Mouse (Mus musculus) G1E (cell line): ENCODE measurements around the gene Cmpk1. TPM values are rescaled to one million over a fixed set of nuclear protein-coding genes. Genes with fewer than 3 reads are reported as not detected.
A peak's percentile ranks its signal among the peaks of the same experiment; 100 is the strongest.

Experiments
- ATAC-seq: 2 replicates; pipeline ENCODE4 v1.8.0; 2016; ENCODE audit warnings: mild to moderate bottlenecking; ENCODE audit not compliant: insufficient number of reproducible peaks, poor library complexity, low FRiP score, severe bottlenecking; ENCODE audit errors: extremely low read depth
- DNase-seq: peaks from one replicate; pipeline ENCODE4 v3.0.0; 2012; ENCODE audit warnings: low spot score
- H3K27me3 ChIP-seq: 2 replicates; pipeline ENCODE4 v1.6.1; 2012; ENCODE audit warnings: mild to moderate bottlenecking, low read length, inconsistent platforms; ENCODE audit not compliant: insufficient read depth
- H3K36me3 ChIP-seq: replicated peaks from 2 replicates; pipeline ENCODE3; 2012; ENCODE audit warnings: mild to moderate bottlenecking, inconsistent platforms
- H3K4me1 ChIP-seq: 2 replicates; pipeline ENCODE4 v1.6.1; 2012; ENCODE audit warnings: low read depth, low read length, inconsistent platforms, mixed read lengths; ENCODE audit not compliant: insufficient read depth
- H3K4me3 ChIP-seq: 2 replicates; pipeline ENCODE4 v1.5.1; 2012; ENCODE audit warnings: low read depth, mild to moderate bottlenecking, inconsistent platforms, low read length, moderate library complexity, mixed read lengths
- H3K9me3 ChIP-seq: replicated peaks from 2 replicates; pipeline ENCODE4 v1.6.1; 2012; ENCODE audit warnings: inconsistent platforms
- CTCF ChIP-seq: IDR thresholded peaks from 2 replicates; pipeline ENCODE4 v1.5.1; 2012; ENCODE audit warnings: low read depth, low read length, inconsistent platforms, mixed read lengths
- GATA1 ChIP-seq: IDR thresholded peaks from 2 replicates; pipeline ENCODE4 v1.6.1; 2012; ENCODE audit warnings: borderline replicate concordance, low read length, inconsistent platforms, mixed read lengths
- GATA2 ChIP-seq: IDR thresholded peaks from 2 replicates; pipeline ENCODE4 v1.6.1; 2012; ENCODE audit warnings: low read depth, low read length, inconsistent platforms, borderline replicate concordance
- POLR2AphosphoS5 ChIP-seq: IDR thresholded peaks from 2 replicates; pipeline ENCODE4 v1.6.1; 2012; ENCODE audit warnings: low read depth, low read length, inconsistent platforms; ENCODE audit not compliant: insufficient replicate concordance
- TAL1 ChIP-seq: conservative IDR thresholded peaks from 2 replicates; pipeline ENCODE4 v1.6.1; 2012; ENCODE audit warnings: low read depth, low read length, inconsistent platforms, mixed read lengths
- polyA plus RNA-seq: library from polyadenylated mRNA; stranded (reverse); fragments of >175 nt; gene quantifications from 2 replicates; pipeline ENCODE4 v1.2.3, GENCODE M21; 2012
- total RNA-seq, 2 experiments: library from RNA; stranded (forward) in 1 of 2; stranded (reverse) in 1 of 2; fragments of 200-1000 nt in 1 of 2; fragments of >200 nt in 1 of 2; fragmentation: Nextera tagmentation in 1 of 2; gene quantifications; 2 replicates each; pipeline ENCODE4 v1.2.3; 2014 to 2017

Gene Cmpk1
- total RNA-seq (2014; fragmentation: Nextera tagmentation) (27.8 and 47.3 TPM in 2 replicates), total RNA-seq (2017) (104 and 132 TPM in 2 replicates), polyA plus RNA-seq (39.9 TPM in 2 replicates)

- Histone ChIP-seq H3K36me3 (peaks cover 11% of the 10 kb centered on the region), H3K4me3 (peak within 1 kb of the TSS; percentile 95), H3K4me1 (peaks cover 30% of the 10 kb centered on the region), H3K27me3 (no peaks in the 10 kb centered on the region), H3K9me3 (no peaks in the 10 kb centered on the region)
- ATAC-seq (peak; percentile 64), DNase-seq (peak; percentile 67)
- no peak for TF ChIP-seq CTCF
- no peak for TF ChIP-seq GATA2
- TF ChIP-seq TAL1, result no peak
- TF ChIP-seq POLR2AphosphoS5, result no peak
- no peak for TF ChIP-seq GATA1
Observed at GRCm38 (mm10) chr4:114986591-114987432, at the start of gene Cmpk1. Gene Cmpk1 (minus strand): TSS chr4:114987241.

- peaks cover 18% of the 10 kb centered on the region; the same call in 1 of the 2 replicates for H3K4me1 ChIP-seq
- TF ChIP-seq POLR2AphosphoS5 (no peak), CTCF (no peak), TAL1 (no peak), GATA2 (no peak), GATA1 (no peak)
- ATAC-seq (0 out of 2 replicates have a peak, but pooled peaks have one; percentile 28), DNase-seq (no peak)
- peaks cover 79% of the 10 kb centered on the region for H3K36me3 ChIP-seq
- H3K9me3 ChIP-seq, result no peaks in the 10 kb centered on the region
- no peak overlapping the region for H3K4me3 ChIP-seq
- H3K27me3 ChIP-seq, result no peaks in the 10 kb centered on the region
Observed at GRCm38 (mm10) chr4:115035043-115035442, 48.0 kb upstream of the Cmpk1 start.

GRCm38 (mm10) chr4:115019997-115020396 is 33.0 kb upstream of the Cmpk1 start:
- no peaks in the 10 kb centered on the region for H3K27me3 ChIP-seq
- H3K4me3 ChIP-seq, result no peak overlapping the region
- DNase-seq, result no peak
- H3K36me3 ChIP-seq, result peaks cover 85% of the 10 kb centered on the region
- H3K9me3 ChIP-seq, result no peaks in the 10 kb centered on the region
- ATAC-seq, result no peak
- TF ChIP-seq GATA1 (no peak), TAL1 (no peak), GATA2 (no peak), CTCF (no peak), POLR2AphosphoS5 (no peak)
- 0 out of 2 replicates have a peak, but pooled peaks cover 5% of the 10 kb centered on the region for H3K4me1 ChIP-seq

- H3K36me3 ChIP-seq, result peaks cover 87% of the 10 kb centered on the region
- DNase-seq, result no peak
- ATAC-seq, result no peak
- no peaks in the 10 kb centered on the region for H3K27me3 ChIP-seq
- no peaks in the 10 kb centered on the region for H3K9me3 ChIP-seq
- TF ChIP-seq POLR2AphosphoS5, result no peak
- no peak for TF ChIP-seq CTCF
- TF ChIP-seq GATA1, result no peak
- no peak for TF ChIP-seq TAL1
- TF ChIP-seq GATA2, result no peak
- peaks cover 2% of the 10 kb centered on the region; the same call in 1 of the 2 replicates for H3K4me1 ChIP-seq
- H3K4me3 ChIP-seq, result no peak overlapping the region
Observed at GRCm38 (mm10) chr4:115014276-115014675, 27.2 kb upstream of the Cmpk1 start.

- H3K9me3 ChIP-seq, result no peaks in the 10 kb centered on the region
- peaks cover 30% of the 10 kb centered on the region for H3K36me3 ChIP-seq
- TF ChIP-seq CTCF (no peak), GATA1 (no peak), GATA2 (no peak), TAL1 (no peak), POLR2AphosphoS5 (no peak)
- peaks cover 32% of the 10 kb centered on the region for H3K4me1 ChIP-seq
- H3K27me3 ChIP-seq, result no peaks in the 10 kb centered on the region
- ATAC-seq (0 out of 2 replicates have a peak, but pooled peaks have one; percentile 4), DNase-seq (peak; percentile 18)
- H3K4me3 ChIP-seq, result peak overlapping the region; percentile 84
Observed at GRCm38 (mm10) chr4:115000429-115000795, 13.4 kb upstream of the Cmpk1 start.

GRCm38 (mm10) chr4:114999773-115000428 is 12.9 kb upstream of the Cmpk1 start, which contains the start of gene Stil:
Gene Stil (plus strand): TSS chr4:115000159.
- Histone ChIP-seq H3K4me1 (peaks cover 36% of the 10 kb centered on the region), H3K27me3 (no peaks in the 10 kb centered on the region), H3K36me3 (peaks cover 25% of the 10 kb centered on the region), H3K9me3 (no peaks in the 10 kb centered on the region), H3K4me3 (peak within 1 kb of the TSS; percentile 84)
- DNase-seq, result peak; percentile 95
- TF ChIP-seq TAL1 (no peak), POLR2AphosphoS5 (no peak), GATA2 (no peak), GATA1 (no peak), CTCF (no peak)
- ATAC-seq, result peak; percentile 94
